Mouse (Mus musculus): ENCODE results near the gene Arhgef28. TPM values are rescaled to one million over a fixed set of nuclear protein-coding genes. Genes with fewer than 3 reads are reported as not detected.
"Not testable (repeated sequence)": the region's sequence is repeated elsewhere in the genome, so short reads cannot be mapped to it uniquely, and the experiment has no call there.

Arhgef28 gene
- polyA plus RNA-seq, 1 experiment, result 1.1 TPM

DNA sequence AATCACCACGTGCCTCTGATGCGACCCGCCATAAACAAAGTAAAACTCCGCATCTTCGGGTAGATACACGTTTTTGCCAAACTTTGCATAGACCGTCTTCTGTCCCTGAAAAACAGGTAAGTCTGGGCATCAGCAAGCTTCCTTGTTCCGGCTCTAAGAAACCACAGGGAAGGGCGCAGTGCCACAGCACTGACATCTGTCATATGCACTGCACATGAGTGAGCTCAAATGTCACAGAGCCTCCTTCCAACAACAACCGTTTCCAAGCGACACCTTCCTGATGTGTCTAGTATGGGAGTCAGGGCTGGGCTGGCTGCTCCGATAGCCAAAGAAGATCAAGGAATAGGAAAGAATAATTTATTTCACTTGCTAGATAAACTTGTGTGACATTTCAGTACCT, 129.0 kb downstream of the Arhgef28 start:
- Histone ChIP-seq H3K79me2 (ENCODE audit: control insufficient read depth, insufficient read depth) (no peaks in the 10 kb centered on the region), H3K79me3 (ENCODE audit: low read depth) (no peaks in the 10 kb centered on the region), H3K4me3 (ENCODE audit: insufficient read depth, poor library complexity, severe bottlenecking) (no peak overlapping the region), H3K36me3 (ENCODE audit: control insufficient read depth, insufficient read depth) (no peaks in the 10 kb centered on the region), H3K27me3 (ENCODE audit: control insufficient read depth, insufficient read depth, insufficient read length) (peaks cover 3% of the 10 kb centered on the region), H3ac (ENCODE audit: control insufficient read depth, insufficient read length, low read depth) (no peak overlapping the region)
- TF ChIP-seq CEBPB (IDR thresholded peaks at IDR 0.05; ENCODE audit: low read depth) (no peak), MYOD1 (IDR thresholded peaks at IDR 0.05; ENCODE audit: control insufficient read depth, insufficient read length, low read depth) (no peak)

DNA sequence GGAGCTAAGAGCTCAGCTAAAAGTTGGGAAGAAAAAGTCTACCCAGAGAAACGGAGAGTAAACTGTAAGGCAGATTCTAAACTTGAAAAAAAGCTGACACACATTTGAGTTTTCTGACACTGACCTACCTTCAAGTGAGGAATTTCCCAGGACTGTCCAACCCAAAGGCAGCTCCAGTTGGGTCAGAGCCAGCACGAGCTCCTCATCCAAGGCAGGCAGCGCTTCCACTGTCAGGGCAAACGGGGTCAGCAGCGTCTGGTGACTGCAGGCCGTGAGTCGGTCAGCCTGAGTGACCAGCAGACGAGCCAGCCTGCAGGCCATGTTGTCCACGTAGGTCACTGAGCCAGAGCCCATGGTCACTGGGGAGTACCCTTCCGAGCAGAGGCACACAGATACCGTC, 131.4 kb downstream of the Arhgef28 start:
- no peak overlapping the region for H3ac ChIP-seq (ENCODE audit: control insufficient read depth, insufficient read length, low read depth)
- TF ChIP-seq MAX (IDR thresholded peaks at IDR 0.05) (no peak), USF1 (IDR thresholded peaks at IDR 0.05; ENCODE audit: low read depth) (no peak), FOSL1 (IDR thresholded peaks at IDR 0.05; ENCODE audit: insufficient read depth, low read length, poor library complexity, severe bottlenecking) (no peak), CEBPB (IDR thresholded peaks at IDR 0.05; ENCODE audit: low read depth) (no peak), MYOD1 (IDR thresholded peaks at IDR 0.05; ENCODE audit: control insufficient read depth, insufficient read length, low read depth) (no peak), CTCF (IDR thresholded peaks at IDR 0.05; ENCODE audit: control insufficient read depth, insufficient read depth, insufficient read length) (no peak), MYOG (IDR thresholded peaks at IDR 0.05; ENCODE audit: control insufficient read depth, extremely low read depth, insufficient read length) (no peak)
- peaks cover 3% of the 10 kb centered on the region for H3K27me3 ChIP-seq (ENCODE audit: control insufficient read depth, insufficient read depth, insufficient read length)
- no peaks in the 10 kb centered on the region for H3K36me3 ChIP-seq (ENCODE audit: control insufficient read depth, insufficient read depth)
- no peak overlapping the region for H3K4me3 ChIP-seq (ENCODE audit: insufficient read depth, poor library complexity, severe bottlenecking)
- H3K79me3 ChIP-seq (ENCODE audit: low read depth), result no peaks in the 10 kb centered on the region
- no peaks in the 10 kb centered on the region for H3K79me2 ChIP-seq (ENCODE audit: control insufficient read depth, insufficient read depth)

GRCm38 (mm10) chr13:98073190-98073589, 133.0 kb downstream of the Arhgef28 start:
- no peak overlapping the region for H3ac ChIP-seq (ENCODE audit: control insufficient read depth, insufficient read length, low read depth)
- H3K36me3 ChIP-seq (ENCODE audit: control insufficient read depth, insufficient read depth), result no peaks in the 10 kb centered on the region
- TF ChIP-seq CTCF (IDR thresholded peaks at IDR 0.05; ENCODE audit: control insufficient read depth, insufficient read depth, insufficient read length) (no peak), MYOG (IDR thresholded peaks at IDR 0.05; ENCODE audit: control insufficient read depth, extremely low read depth, insufficient read length) (no peak), MAX (IDR thresholded peaks at IDR 0.05) (no peak), FOSL1 (IDR thresholded peaks at IDR 0.05; ENCODE audit: insufficient read depth, low read length, poor library complexity, severe bottlenecking) (no peak)
- H3K27me3 ChIP-seq (ENCODE audit: control insufficient read depth, insufficient read depth, insufficient read length), result no peaks in the 10 kb centered on the region
- H3K79me3 ChIP-seq (ENCODE audit: low read depth), result no peaks in the 10 kb centered on the region
- H3K79me2 ChIP-seq (ENCODE audit: control insufficient read depth, insufficient read depth), result no peaks in the 10 kb centered on the region
- H3K4me3 ChIP-seq (ENCODE audit: insufficient read depth, poor library complexity, severe bottlenecking), result no peak overlapping the region

- Histone ChIP-seq H3ac (ENCODE audit: control insufficient read depth, insufficient read length, low read depth) (no peak overlapping the region), H3K79me2 (ENCODE audit: control insufficient read depth, insufficient read depth) (no peaks in the 10 kb centered on the region), H3K4me3 (ENCODE audit: insufficient read depth, poor library complexity, severe bottlenecking) (no peak overlapping the region), H3K36me3 (ENCODE audit: control insufficient read depth, insufficient read depth) (no peaks in the 10 kb centered on the region), H3K27me3 (ENCODE audit: control insufficient read depth, insufficient read depth, insufficient read length) (no peaks in the 10 kb centered on the region), H3K79me3 (ENCODE audit: low read depth) (no peaks in the 10 kb centered on the region)
- TF ChIP-seq CTCF (IDR thresholded peaks at IDR 0.05; ENCODE audit: control insufficient read depth, insufficient read depth, insufficient read length), result no peak
- TF ChIP-seq FOSL1 (IDR thresholded peaks at IDR 0.05; ENCODE audit: insufficient read depth, low read length, poor library complexity, severe bottlenecking), result no peak
- TF ChIP-seq MAX (IDR thresholded peaks at IDR 0.05), result no peak
- no peak for TF ChIP-seq USF1 (IDR thresholded peaks at IDR 0.05; ENCODE audit: low read depth)
- no peak for TF ChIP-seq CEBPB (IDR thresholded peaks at IDR 0.05; ENCODE audit: low read depth)
- TF ChIP-seq MYOG (IDR thresholded peaks at IDR 0.05; ENCODE audit: control insufficient read depth, extremely low read depth, insufficient read length), result no peak
- TF ChIP-seq MYOD1 (IDR thresholded peaks at IDR 0.05; ENCODE audit: control insufficient read depth, insufficient read length, low read depth), result no peak
These were observed 135.8 kb downstream of the Arhgef28 start for GRCm38 (mm10) chr13:98070458-98070857.

DNA sequence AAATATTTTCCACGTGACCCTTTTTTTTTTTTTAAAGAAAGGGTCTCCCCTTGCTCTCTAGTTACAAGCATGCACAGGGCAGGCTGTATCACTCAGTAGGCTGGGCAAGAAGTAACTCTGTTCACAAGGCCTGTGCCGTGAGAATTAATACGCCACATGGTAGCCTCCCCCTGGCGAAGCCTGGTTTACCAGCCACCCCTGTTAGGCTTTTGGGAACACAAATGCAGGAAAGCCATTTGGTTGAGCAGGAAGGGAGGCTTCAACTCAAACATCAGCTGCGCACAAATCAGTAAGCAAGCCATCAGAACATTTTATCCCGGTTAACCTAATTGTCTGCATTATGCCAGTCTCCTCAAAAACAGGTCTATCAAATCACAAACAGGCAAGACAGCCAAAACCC, 136.6 kb downstream of the Arhgef28 start:
- Histone ChIP-seq H3K79me2 (ENCODE audit: control insufficient read depth, insufficient read depth) (no peaks in the 10 kb centered on the region), H3K27me3 (ENCODE audit: control insufficient read depth, insufficient read depth, insufficient read length) (peaks cover 3% of the 10 kb centered on the region), H3ac (ENCODE audit: control insufficient read depth, insufficient read length, low read depth) (no peak overlapping the region), H3K79me3 (ENCODE audit: low read depth) (no peaks in the 10 kb centered on the region), H3K4me3 (ENCODE audit: insufficient read depth, poor library complexity, severe bottlenecking) (no peak overlapping the region), H3K36me3 (ENCODE audit: control insufficient read depth, insufficient read depth) (no peaks in the 10 kb centered on the region)
- no peak for TF ChIP-seq CEBPB (IDR thresholded peaks at IDR 0.05; ENCODE audit: low read depth)
- TF ChIP-seq MAX (IDR thresholded peaks at IDR 0.05), result no peak
- no peak for TF ChIP-seq MYOG (IDR thresholded peaks at IDR 0.05; ENCODE audit: control insufficient read depth, extremely low read depth, insufficient read length)
- no peak for TF ChIP-seq FOSL1 (IDR thresholded peaks at IDR 0.05; ENCODE audit: insufficient read depth, low read length, poor library complexity, severe bottlenecking)
- no peak for TF ChIP-seq CTCF (IDR thresholded peaks at IDR 0.05; ENCODE audit: control insufficient read depth, insufficient read depth, insufficient read length)

DNA sequence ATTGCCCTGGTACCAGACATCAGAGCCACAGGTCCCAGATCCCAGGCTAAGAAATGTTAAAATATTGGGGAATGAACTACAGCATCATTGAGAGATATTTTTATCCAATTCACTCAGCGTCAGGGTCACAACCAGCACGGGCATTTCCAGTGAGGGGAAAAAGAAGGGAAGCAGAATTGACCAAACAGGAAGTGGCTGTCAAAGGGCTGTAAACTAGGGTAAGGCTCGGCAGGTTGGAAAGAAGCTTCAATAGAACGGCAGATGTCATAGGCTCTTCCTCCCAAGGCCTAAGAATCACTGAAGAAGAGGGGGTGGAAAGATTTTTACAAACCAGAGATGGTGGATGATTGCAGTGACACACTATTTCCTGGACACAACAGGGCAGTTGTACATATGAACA, 143.4 kb downstream of the Arhgef28 start:
- no peak overlapping the region for H3K4me3 ChIP-seq (ENCODE audit: insufficient read depth, poor library complexity, severe bottlenecking)
- H3K27me3 ChIP-seq (ENCODE audit: control insufficient read depth, insufficient read depth, insufficient read length), result peaks cover 3% of the 10 kb centered on the region
- H3ac ChIP-seq (ENCODE audit: control insufficient read depth, insufficient read length, low read depth), result no peak overlapping the region
- H3K79me2 ChIP-seq (ENCODE audit: control insufficient read depth, insufficient read depth), result no peaks in the 10 kb centered on the region
- no peaks in the 10 kb centered on the region for H3K36me3 ChIP-seq (ENCODE audit: control insufficient read depth, insufficient read depth)
- TF ChIP-seq MAX (IDR thresholded peaks at IDR 0.05), result no peak
- no peak for TF ChIP-seq USF1 (IDR thresholded peaks at IDR 0.05; ENCODE audit: low read depth)
- TF ChIP-seq CTCF (IDR thresholded peaks at IDR 0.05; ENCODE audit: control insufficient read depth, insufficient read depth, insufficient read length), result no peak
- no peak for TF ChIP-seq MYOD1 (IDR thresholded peaks at IDR 0.05; ENCODE audit: control insufficient read depth, insufficient read length, low read depth)
- TF ChIP-seq CEBPB (IDR thresholded peaks at IDR 0.05; ENCODE audit: low read depth), result no peak
- no peak for TF ChIP-seq FOSL1 (IDR thresholded peaks at IDR 0.05; ENCODE audit: insufficient read depth, low read length, poor library complexity, severe bottlenecking)
- no peak for TF ChIP-seq MYOG (IDR thresholded peaks at IDR 0.05; ENCODE audit: control insufficient read depth, extremely low read depth, insufficient read length)
- H3K79me3 ChIP-seq (ENCODE audit: low read depth), result no peaks in the 10 kb centered on the region

- H3ac ChIP-seq (ENCODE audit: control insufficient read depth, insufficient read length, low read depth); H3K79me2 ChIP-seq (ENCODE audit: control insufficient read depth, insufficient read depth); H3K36me3 ChIP-seq (ENCODE audit: control insufficient read depth, insufficient read depth); H3K27me3 ChIP-seq (ENCODE audit: control insufficient read depth, insufficient read depth, insufficient read length); H3K4me3 ChIP-seq (ENCODE audit: insufficient read depth, poor library complexity, severe bottlenecking); H3K79me3 ChIP-seq (ENCODE audit: low read depth): not testable (repeated sequence)
These were observed 146.1 kb downstream of the Arhgef28 start for GRCm38 (mm10) chr13:98060121-98060520.

All from C2C12 (cell line).